Mouse (Mus musculus) midbrain, postnatal 0 days (tissue): ENCODE results near the gene Tmed11. TPM values are rescaled to one million over a fixed set of nuclear protein-coding genes. Genes with fewer than 3 reads are reported as not detected.
A peak's percentile ranks its signal among the peaks of the same experiment; 100 is the strongest.
"Not testable (repeated sequence)": the region's sequence is repeated elsewhere in the genome, so short reads cannot be mapped to it uniquely, and the experiment has no call there.

Experiments used
- ATAC-seq: fragments of 200-750 bp; cut with Nextera tagmentation; 2 replicates; pipeline ENCODE4 v1.8.0; 2017; ENCODE audit warnings: moderate number of reproducible peaks, mild to moderate bottlenecking, moderate TSS enrichment, moderate library complexity; ENCODE audit not compliant: low FRiP score
- DNase-seq: peaks from one replicate; pipeline ENCODE4 v3.0.0-alpha.2; 2015; ENCODE audit warnings: low spot score
- H3K27ac ChIP-seq: fragments of 300-500 bp; sonication (generic); 2 replicates; pipeline ENCODE4 v1.5.1; 2014; ENCODE audit warnings: low read depth, mild to moderate bottlenecking, low read length, mixed read lengths
- H3K27me3 ChIP-seq: fragments of 300-500 bp; sonication (generic); 2 replicates; pipeline ENCODE4 v1.6.1; 2014; ENCODE audit warnings: low read length, control low read depth, mixed read lengths; ENCODE audit not compliant: insufficient read depth
- H3K36me3 ChIP-seq: fragments of 300-500 bp; sonication (generic); 2 replicates; pipeline ENCODE4 v1.6.1; 2014; ENCODE audit warnings: low read length, control low read depth, mixed read lengths; ENCODE audit not compliant: insufficient read depth
- H3K4me1 ChIP-seq: fragments of 300-500 bp; sonication (generic); 2 replicates; pipeline ENCODE4 v1.6.1; 2014; ENCODE audit warnings: mild to moderate bottlenecking, control low read depth, antibody characterized with exemption, low read length, mixed read lengths; ENCODE audit not compliant: insufficient read depth
- H3K4me2 ChIP-seq: fragments of 300-500 bp; sonication (generic); 2 replicates; pipeline ENCODE4 v1.6.1; 2014; ENCODE audit warnings: low read depth, mild to moderate bottlenecking, low read length, mixed read lengths; ENCODE audit not compliant: poor library complexity, severe bottlenecking
- H3K4me3 ChIP-seq: fragments of 300-500 bp; sonication (generic); 2 replicates; pipeline ENCODE4 v1.5.1; 2014; ENCODE audit warnings: low read depth, mild to moderate bottlenecking, low read length, moderate library complexity
- H3K9ac ChIP-seq: fragments of 300-500 bp; sonication (generic); replicated peaks from 2 replicates; pipeline ENCODE4 v1.6.1; 2014; ENCODE audit warnings: mild to moderate bottlenecking, low read length, moderate library complexity, mixed read lengths; ENCODE audit not compliant: poor library complexity, severe bottlenecking
- H3K9me3 ChIP-seq: fragments of 300-500 bp; sonication (generic); 2 replicates; pipeline ENCODE4 v1.6.1; 2016; ENCODE audit warnings: low read length, control low read depth
- CTCF ChIP-seq: IDR thresholded peaks from 2 replicates; pipeline ENCODE4 v1.5.1; 2016; ENCODE audit warnings: antibody characterized with exemption, mild to moderate bottlenecking
- WGBS: fragments of 180-500 bp; shearing (Covaris S2); extraction: QIAGEN DNeasy Blood & Tissue Kit; methylation state at CpG from one replicate; pipeline ENCODE4 v1.1.7; 2014; 5-methylcytosine and 5-hydroxymethylcytosine counted together
- polyA plus RNA-seq: library from polyadenylated mRNA; unstranded; fragments of >200 nt; fragmentation: Nextera tagmentation; extraction: Ambion mirVana; gene quantifications from 2 replicates; pipeline ENCODE4 v1.2.1, GENCODE M21; 2015
- total RNA-seq: library from RNA; depleted of rRNA; stranded (reverse); fragments of >200 nt; gene quantifications from 2 replicates; pipeline ENCODE4 v1.2.3, GENCODE M21; 2014; rRNA removed

The Tmed11 gene
- not detected in 2 replicates for total RNA-seq
- polyA plus RNA-seq: not detected in 2 replicates

DNA sequence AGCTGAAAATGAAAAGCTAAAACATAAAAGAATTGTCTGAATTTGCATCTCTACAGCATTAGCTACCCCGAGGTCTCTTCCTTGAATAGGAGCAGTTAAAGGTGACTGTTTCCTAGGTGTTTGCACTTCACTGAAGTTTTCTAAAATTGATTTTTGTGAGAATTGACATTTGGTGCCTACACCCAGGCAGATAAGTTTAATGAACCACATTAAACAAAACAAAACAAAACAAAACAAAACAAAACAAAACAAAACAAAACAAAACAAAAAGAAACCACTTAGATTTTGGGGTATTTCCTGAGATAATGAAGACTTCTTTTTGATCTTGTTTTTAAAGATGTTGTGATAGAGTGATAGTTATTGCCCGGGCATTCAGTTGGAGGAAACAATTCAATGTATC lies at the start of gene Tmed11:
Gene Tmed11 (minus strand): TSS at position 101 of the 400 bp plus-strand sequence.
- not testable (repeated sequence) for DNase-seq

DNA sequence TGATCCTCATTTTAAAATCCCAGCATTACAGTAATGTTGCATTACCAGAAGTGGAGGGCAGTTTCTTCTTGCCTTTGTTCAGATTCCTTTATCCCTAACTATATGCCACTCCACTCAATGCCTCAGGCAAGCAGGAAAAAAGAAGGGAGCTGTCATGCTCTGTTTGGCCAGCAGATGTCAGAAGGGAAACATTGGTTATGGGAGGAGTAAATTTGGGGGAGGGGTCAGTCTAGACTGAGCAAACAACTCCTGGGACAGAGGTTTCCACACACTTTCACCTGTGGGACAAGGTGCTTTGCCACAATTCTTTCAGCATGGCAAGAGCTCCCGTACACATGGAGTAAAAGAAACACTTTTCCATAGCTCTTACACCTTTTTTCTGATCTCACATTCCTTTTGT lies 41.0 kb upstream of the Tmed11 start:
- Histone ChIP-seq H3K4me3 (no peak overlapping the region), H3K36me3 (no peaks in the 10 kb centered on the region), H3K4me2 (no peak overlapping the region), H3K4me1 (no peaks in the 10 kb centered on the region), H3K27ac (no peak overlapping the region), H3K9ac (no peak overlapping the region), H3K27me3 (no peaks in the 10 kb centered on the region), H3K9me3 (no peaks in the 10 kb centered on the region)
- 79% methylated on average over 1 of the region's 1 CpGs for WGBS
- ATAC-seq (no peak), DNase-seq (peak; percentile 4)
- peak; percentile 62 for TF ChIP-seq CTCF

More for the DNA sequence above, at the start of gene Tmed11:
- not testable (repeated sequence) for H3K4me1 ChIP-seq, H3K9me3 ChIP-seq, H3K27me3 ChIP-seq, H3K4me2 ChIP-seq, H3K4me3 ChIP-seq, H3K9ac ChIP-seq, ATAC-seq, H3K36me3 ChIP-seq, H3K27ac ChIP-seq
- WGBS: 56% methylated on average over 2 of the region's 2 CpGs

DNA sequence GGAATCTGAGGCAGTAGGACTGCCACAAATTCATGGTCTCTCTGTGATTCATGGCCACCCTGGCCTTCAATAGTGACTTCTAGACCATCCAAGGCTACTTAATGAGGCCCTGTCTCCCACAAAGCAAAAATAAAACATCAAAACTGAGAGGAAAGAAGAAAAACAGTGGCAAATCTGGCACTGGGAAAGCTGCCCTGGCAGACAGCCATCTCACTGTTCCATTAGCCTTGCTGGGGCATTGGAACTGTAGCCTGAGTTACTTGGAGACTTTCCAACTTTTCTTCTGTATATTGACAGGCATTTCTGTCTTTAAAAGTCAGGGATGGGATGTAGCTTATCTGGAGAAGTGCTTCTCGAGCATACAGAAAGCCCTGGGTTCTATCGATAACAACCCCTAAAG lies 28.1 kb upstream of the Tmed11 start:
- WGBS: 63% methylated on average over 2 of the region's 2 CpGs
- H3K9ac ChIP-seq: no peak overlapping the region
- no peaks in the 10 kb centered on the region for H3K9me3 ChIP-seq
- no peak overlapping the region for H3K4me2 ChIP-seq
- H3K27ac ChIP-seq: no peak overlapping the region
- DNase-seq: peak; percentile 34
- H3K4me1 ChIP-seq: no peaks in the 10 kb centered on the region
- no peak for ATAC-seq
- H3K36me3 ChIP-seq: no peaks in the 10 kb centered on the region
- no peaks in the 10 kb centered on the region for H3K27me3 ChIP-seq
- no peak overlapping the region for H3K4me3 ChIP-seq
- TF ChIP-seq CTCF: no peak

DNA sequence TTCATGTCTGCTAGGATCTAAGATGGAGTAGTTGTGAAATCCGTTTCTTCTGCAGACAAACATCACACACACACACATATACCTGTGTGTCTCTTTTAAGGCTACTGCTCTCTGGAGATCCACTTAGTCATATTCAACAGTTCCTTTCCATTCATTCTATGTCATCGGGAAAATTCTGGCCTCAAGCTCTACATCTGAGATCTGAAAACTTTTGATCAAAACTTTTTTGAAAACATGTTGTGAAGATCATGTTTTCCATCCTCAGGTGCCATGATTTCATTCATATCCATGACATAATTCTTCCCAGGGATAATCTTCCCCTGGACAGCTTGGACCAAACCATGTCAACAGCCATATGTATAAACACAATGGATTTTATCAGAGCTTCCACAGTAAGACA lies 13.6 kb upstream of the Tmed11 start, which contains the start of gene Vmn2r8:
Gene Vmn2r8 (minus strand): TSS at position 101 of the 400 bp plus-strand sequence.
- WGBS: 79% methylated on average over 2 of the region's 2 CpGs
- not testable (repeated sequence) for H3K4me3 ChIP-seq, H3K27ac ChIP-seq, ATAC-seq, H3K4me2 ChIP-seq, H3K9ac ChIP-seq, DNase-seq, H3K27me3 ChIP-seq, H3K9me3 ChIP-seq, H3K36me3 ChIP-seq, H3K4me1 ChIP-seq

DNA sequence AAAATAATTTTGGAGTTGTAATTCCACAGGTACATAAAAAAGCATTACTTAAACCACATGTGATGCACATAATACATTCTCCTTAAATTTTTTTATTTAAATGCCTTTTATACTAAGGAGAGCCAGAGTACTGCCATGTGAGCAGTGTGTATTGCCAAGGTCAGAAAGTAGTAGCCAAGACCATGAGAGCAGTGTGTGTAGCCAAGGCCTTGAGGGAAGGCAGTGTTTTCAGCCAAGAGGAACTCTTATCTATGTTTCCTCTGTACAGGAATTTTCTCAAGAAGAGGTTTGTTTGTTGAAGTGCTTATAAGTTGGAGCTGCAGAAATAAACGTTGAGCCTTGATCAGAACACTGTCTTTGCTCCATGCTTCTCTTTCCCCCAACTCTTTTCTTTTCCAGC lies 8.5 kb upstream of the Tmed11 start:
- 56% methylated on average over 1 of the region's 1 CpGs for WGBS
- Histone ChIP-seq H3K27me3 (no peaks in the 10 kb centered on the region), H3K4me1 (no peaks in the 10 kb centered on the region), H3K4me3 (no peak overlapping the region), H3K27ac (no peak overlapping the region), H3K9me3 (no peaks in the 10 kb centered on the region), H3K4me2 (no peak overlapping the region), H3K9ac (no peak overlapping the region), H3K36me3 (no peaks in the 10 kb centered on the region)
- DNase-seq: no peak
- ATAC-seq: no peak
- TF ChIP-seq CTCF: no peak

DNA sequence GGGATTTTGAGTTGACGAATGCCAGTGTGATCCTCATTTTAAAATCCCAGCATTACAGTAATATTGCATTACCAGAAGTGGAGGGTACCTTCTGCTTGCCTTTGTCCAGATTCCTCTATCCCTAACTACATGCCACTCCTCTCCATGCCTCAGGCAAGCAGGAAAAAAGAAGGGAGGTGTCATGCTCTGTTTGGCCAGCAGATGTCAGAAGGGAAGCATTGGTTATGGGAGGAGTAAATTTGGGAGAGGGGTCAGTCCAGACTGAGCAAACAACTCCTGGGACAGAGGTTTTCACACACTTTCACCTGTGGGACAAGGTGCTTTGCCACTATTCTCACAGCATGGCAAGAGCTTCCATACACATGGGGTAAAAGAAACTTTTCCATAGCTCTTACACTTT lies 4.8 kb downstream of the Tmed11 start:
- TF ChIP-seq CTCF: peak; percentile 68
- 32% methylated on average over 1 of the region's 1 CpGs for WGBS
- not testable (repeated sequence) for H3K9ac ChIP-seq, H3K4me3 ChIP-seq, H3K4me1 ChIP-seq, H3K36me3 ChIP-seq, H3K27ac ChIP-seq, H3K4me2 ChIP-seq, H3K27me3 ChIP-seq, H3K9me3 ChIP-seq, DNase-seq, ATAC-seq
